Mouse (Mus musculus) kidney, postnatal 0 days (tissue): ENCODE results near the gene Fads3. TPM values are rescaled to one million over a fixed set of nuclear protein-coding genes. Genes with fewer than 3 reads are reported as not detected.
A peak's percentile ranks its signal among the peaks of the same experiment; 100 is the strongest.

Experiments
- ATAC-seq: fragments of 200-750 bp; cut with Nextera tagmentation; replicated peaks from 2 replicates; pipeline ENCODE4 v1.8.0; 2017; ENCODE audit warnings: low read depth, moderate number of reproducible peaks, moderate TSS enrichment, moderate library complexity; ENCODE audit not compliant: low FRiP score
- DNase-seq: peaks from one replicate; pipeline ENCODE4 v3.0.0-alpha.2; 2016; ENCODE audit warnings: low spot score
- H3K27ac ChIP-seq: fragments of 300-500 bp; sonication (generic); 2 replicates; pipeline ENCODE4 v1.5.1; 2014; ENCODE audit warnings: mild to moderate bottlenecking
- H3K27me3 ChIP-seq: fragments of 300-500 bp; sonication (generic); 2 replicates; pipeline ENCODE4 v1.6.1; 2014; ENCODE audit warnings: low read length, mixed read lengths; ENCODE audit not compliant: insufficient read depth
- H3K36me3 ChIP-seq: fragments of 300-500 bp; sonication (generic); 2 replicates; pipeline ENCODE4 v1.6.1; 2014; ENCODE audit warnings: low read length, mixed read lengths; ENCODE audit not compliant: insufficient read depth
- H3K4me1 ChIP-seq: fragments of 300-500 bp; sonication (generic); replicated peaks from 2 replicates; pipeline ENCODE4 v1.6.1; 2014; ENCODE audit warnings: antibody characterized with exemption, low read length, mixed read lengths; ENCODE audit not compliant: insufficient read depth
- H3K4me2 ChIP-seq: fragments of 300-500 bp; sonication (generic); 2 replicates; pipeline ENCODE4 v1.6.1; 2014; ENCODE audit warnings: mild to moderate bottlenecking, low read length, moderate library complexity, mixed read lengths
- H3K4me3 ChIP-seq: fragments of 300-500 bp; sonication (generic); replicated peaks from 2 replicates; pipeline ENCODE4 v1.5.1; 2014; ENCODE audit warnings: low read depth, low read length
- H3K9ac ChIP-seq: fragments of 300-500 bp; sonication (generic); 2 replicates; pipeline ENCODE4 v1.6.1; 2014; ENCODE audit warnings: low read depth, low read length
- H3K9me3 ChIP-seq: fragments of 300-500 bp; sonication (generic); replicated peaks from 2 replicates; pipeline ENCODE4 v1.6.1; 2016; ENCODE audit warnings: low read length, inconsistent platforms, mixed read lengths
- CTCF ChIP-seq: IDR thresholded peaks from 2 replicates; pipeline ENCODE4 v1.5.1; 2016; ENCODE audit warnings: antibody characterized with exemption, low read depth, mild to moderate bottlenecking, moderate library complexity
- WGBS: fragments of 180-500 bp; shearing (Covaris S2); extraction: QIAGEN DNeasy Blood & Tissue Kit; methylation state at CpG from one replicate; pipeline ENCODE4 v1.1.7; 2014; 5-methylcytosine and 5-hydroxymethylcytosine counted together
- polyA plus RNA-seq: library from polyadenylated mRNA; unstranded; fragments of >200 nt; fragmentation: Nextera tagmentation; extraction: Ambion mirVana; gene quantifications from 2 replicates; pipeline ENCODE4 v1.2.1, GENCODE M21; 2015

Fads3 gene
- polyA plus RNA-seq, 1 experiment from 2014 or later = 35.0 TPM

GRCm38 (mm10) chr19:10038910-10039309 lies 2.5 kb upstream of the Fads3 start:
- no peak overlapping the region; the same call in 1 of the 2 replicates for H3K4me2 ChIP-seq
- H3K27me3 ChIP-seq = no peaks in the 10 kb centered on the region
- WGBS = 7% methylated on average over 3 of the region's 3 CpGs
- H3K9ac ChIP-seq = 0 out of 2 replicates have a peak overlapping the region, but pooled peaks have one; percentile 13
- TF ChIP-seq CTCF = no peak
- ATAC-seq (no peak), DNase-seq (peak; percentile 61)
- peaks cover 12% of the 10 kb centered on the region; the same call in 1 of the 2 replicates for H3K4me1 ChIP-seq
- H3K36me3 ChIP-seq = no peaks in the 10 kb centered on the region
- no peaks in the 10 kb centered on the region for H3K9me3 ChIP-seq
- no peak overlapping the region for H3K4me3 ChIP-seq
- peak overlapping the region; percentile 63 for H3K27ac ChIP-seq

DNA sequence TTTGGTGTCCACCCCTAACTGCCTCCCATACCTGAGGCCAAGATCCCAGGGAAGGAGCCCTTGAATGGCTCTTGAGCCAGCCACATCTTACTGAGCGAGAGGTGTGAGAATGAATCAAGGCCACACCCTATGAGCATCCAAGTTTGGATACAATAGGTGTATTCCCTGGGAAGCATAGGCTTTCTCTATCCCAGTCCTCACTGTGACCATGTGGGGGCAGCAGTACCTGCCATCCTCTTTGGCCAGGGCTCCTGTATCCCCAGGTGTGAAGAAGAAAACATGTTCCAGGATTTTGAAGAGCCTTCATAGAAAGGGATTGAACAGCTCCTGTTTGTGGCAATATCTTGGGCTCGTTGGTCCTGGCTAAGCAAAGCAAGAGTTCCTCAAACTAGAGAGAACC lies 1.8 kb upstream of the Fads3 start:
- H3K9me3 ChIP-seq = no peaks in the 10 kb centered on the region
- peak; percentile 71 for TF ChIP-seq CTCF
- DNase-seq (peak; percentile 36), ATAC-seq (no peak)
- H3K4me2 ChIP-seq = no peak overlapping the region
- H3K27me3 ChIP-seq = no peaks in the 10 kb centered on the region
- 90% methylated on average over 2 of the region's 2 CpGs for WGBS
- H3K9ac ChIP-seq = no peak overlapping the region
- peaks cover 12% of the 10 kb centered on the region; the same call in 1 of the 2 replicates for H3K4me1 ChIP-seq
- no peak overlapping the region for H3K4me3 ChIP-seq
- H3K36me3 ChIP-seq = no peaks in the 10 kb centered on the region
- no peak overlapping the region for H3K27ac ChIP-seq

DNA sequence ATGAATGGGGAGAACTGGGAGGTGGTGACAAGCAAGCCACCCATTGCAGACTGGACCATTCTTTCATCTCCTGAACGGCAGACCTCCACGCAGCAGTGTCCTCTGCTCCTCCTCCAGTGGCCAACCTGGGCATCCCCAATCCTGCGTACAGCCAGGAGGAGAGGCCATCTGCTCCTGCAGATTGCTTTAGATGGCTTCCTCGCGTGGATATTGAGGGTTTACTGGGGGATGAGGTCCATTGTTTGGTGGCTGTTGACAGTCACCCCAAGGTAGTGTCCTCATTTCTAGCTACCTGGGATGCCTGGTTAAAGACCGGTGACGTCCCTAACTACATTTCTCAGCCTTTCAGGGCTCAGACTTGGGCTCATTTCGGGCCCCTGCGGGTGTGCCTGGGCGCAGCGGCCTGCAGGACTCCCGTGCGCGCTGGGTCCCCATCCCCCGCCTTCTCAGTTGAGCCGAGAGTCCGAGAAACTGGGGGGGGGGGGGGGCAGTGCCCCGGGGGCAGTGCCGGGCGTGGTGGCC lies 442 bp upstream of the Fads3 start:
- no peaks in the 10 kb centered on the region for H3K27me3 ChIP-seq
- peak overlapping the region; percentile 59 for H3K9ac ChIP-seq
- H3K36me3 ChIP-seq = no peaks in the 10 kb centered on the region
- ATAC-seq (no peak; the same call in 1 of the 2 replicates), DNase-seq (no peak)
- H3K4me3 ChIP-seq = peak overlapping the region; percentile 40
- H3K27ac ChIP-seq = no peak overlapping the region
- WGBS = 10% methylated on average over 19 of the region's 20 CpGs
- peak overlapping the region; percentile 67 for H3K4me2 ChIP-seq
- peaks cover 12% of the 10 kb centered on the region; the same call in 1 of the 2 replicates for H3K4me1 ChIP-seq
- no peaks in the 10 kb centered on the region for H3K9me3 ChIP-seq
- no peak for TF ChIP-seq CTCF

GRCm38 (mm10) chr19:10042232-10042631 lies 863 bp downstream of the Fads3 start:
- Histone ChIP-seq H3K4me2 (peak overlapping the region; percentile 67), H3K27me3 (no peaks in the 10 kb centered on the region), H3K27ac (no peak overlapping the region), H3K9me3 (no peaks in the 10 kb centered on the region), H3K4me3 (peak overlapping the region; percentile 40), H3K36me3 (no peaks in the 10 kb centered on the region), H3K4me1 (peaks cover 12% of the 10 kb centered on the region; the same call in 1 of the 2 replicates), H3K9ac (peak overlapping the region; percentile 59; the same call in 1 of the 2 replicates)
- TF ChIP-seq CTCF = no peak
- ATAC-seq = no peak
- no peak for DNase-seq
- WGBS = 48% methylated on average over 6 of the region's 6 CpGs

DNA sequence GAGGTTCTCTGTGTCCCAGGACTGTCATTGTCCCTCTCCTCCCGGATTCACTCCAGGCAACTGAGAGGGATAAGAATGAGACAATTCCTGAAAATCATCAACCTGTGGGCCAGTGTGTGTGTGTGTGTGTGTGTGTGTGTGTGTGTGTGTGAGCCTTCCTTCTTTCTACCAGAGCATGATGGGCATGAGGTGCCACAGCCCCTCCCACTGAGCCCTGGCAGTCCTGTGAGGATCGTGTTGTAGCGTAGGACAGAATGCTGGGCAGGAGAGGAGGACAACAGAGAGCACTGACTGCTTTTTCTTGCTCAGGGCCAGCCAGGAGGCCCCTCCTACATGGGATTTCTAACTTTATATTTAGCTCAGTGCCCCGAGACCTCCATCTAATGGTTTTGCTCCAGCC lies 1.4 kb downstream of the Fads3 start:
- no peaks in the 10 kb centered on the region for H3K27me3 ChIP-seq
- no peak overlapping the region for H3K9ac ChIP-seq
- H3K27ac ChIP-seq = peak overlapping the region; percentile 16; the same call in 1 of the 2 replicates
- H3K4me1 ChIP-seq = peaks cover 12% of the 10 kb centered on the region; the same call in 1 of the 2 replicates
- H3K9me3 ChIP-seq = no peaks in the 10 kb centered on the region
- H3K4me3 ChIP-seq = peak overlapping the region; percentile 40; the same call in 1 of the 2 replicates
- DNase-seq (no peak), ATAC-seq (no peak)
- H3K36me3 ChIP-seq = no peaks in the 10 kb centered on the region
- H3K4me2 ChIP-seq = peak overlapping the region; percentile 67
- 80% methylated on average over 4 of the region's 4 CpGs for WGBS
- no peak for TF ChIP-seq CTCF

DNA sequence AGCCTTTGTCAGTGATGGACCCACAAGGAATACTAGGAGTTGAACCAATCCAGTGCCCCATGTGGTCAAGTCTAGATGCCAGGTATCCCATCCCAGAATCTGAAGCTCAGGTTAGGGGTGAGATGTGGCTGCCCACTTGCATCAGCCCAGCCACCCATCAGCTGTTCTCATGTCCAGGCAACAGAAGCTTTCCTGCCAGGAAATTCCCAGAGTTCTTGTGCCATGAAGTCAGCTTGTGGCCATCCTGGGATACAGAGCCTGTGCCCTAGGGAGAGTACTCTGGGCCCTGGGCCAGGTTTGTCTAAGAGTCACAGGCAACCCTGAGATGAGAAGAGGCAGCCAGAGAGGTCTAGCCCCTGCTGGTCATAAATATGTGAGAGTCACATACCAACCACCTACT lies 2.3 kb downstream of the Fads3 start:
- no peak overlapping the region for H3K27ac ChIP-seq
- no peak overlapping the region for H3K4me3 ChIP-seq
- peak overlapping the region; percentile 67; the same call in 1 of the 2 replicates for H3K4me2 ChIP-seq
- no peaks in the 10 kb centered on the region for H3K36me3 ChIP-seq
- no peak for ATAC-seq
- TF ChIP-seq CTCF = no peak
- H3K4me1 ChIP-seq = peaks cover 12% of the 10 kb centered on the region; the same call in 1 of the 2 replicates
- H3K9me3 ChIP-seq = no peaks in the 10 kb centered on the region
- DNase-seq = no peak
- no peak overlapping the region for H3K9ac ChIP-seq
- H3K27me3 ChIP-seq = no peaks in the 10 kb centered on the region

DNA sequence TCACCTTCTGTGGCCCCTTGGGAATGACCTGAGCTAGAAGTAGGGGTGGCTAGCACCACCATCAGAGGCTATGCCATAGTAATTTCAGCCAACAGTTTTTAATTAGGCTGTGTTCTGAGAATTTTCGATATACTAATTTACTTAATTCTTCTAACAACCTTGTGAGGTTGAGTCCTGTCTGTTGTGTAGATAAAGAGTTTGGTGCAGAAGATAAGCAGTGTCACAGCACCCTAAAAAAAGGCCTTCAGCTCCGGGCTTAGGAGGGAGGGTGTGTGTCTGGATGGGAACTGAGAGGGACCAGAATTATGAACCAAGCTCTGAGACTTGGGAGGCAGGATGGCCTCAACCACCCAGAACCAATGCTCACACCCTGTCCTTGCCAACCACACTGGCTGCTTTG lies 4.3 kb downstream of the Fads3 start:
- Histone ChIP-seq H3K27me3 (no peaks in the 10 kb centered on the region), H3K4me1 (peaks cover 5% of the 10 kb centered on the region; the same call in 1 of the 2 replicates), H3K4me3 (no peak overlapping the region), H3K9me3 (no peaks in the 10 kb centered on the region), H3K27ac (no peak overlapping the region), H3K4me2 (no peak overlapping the region), H3K9ac (no peak overlapping the region), H3K36me3 (no peaks in the 10 kb centered on the region)
- 82% methylated on average over 2 of the region's 2 CpGs for WGBS
- no peak for TF ChIP-seq CTCF
- no peak for ATAC-seq
- no peak for DNase-seq
